Mouse (Mus musculus): Measurements from ENCODE around the gene Ubxn6. TPM values are rescaled to one million over a fixed set of nuclear protein-coding genes. Genes with fewer than 3 reads are reported as not detected.
A peak's percentile ranks its signal among the peaks of the same experiment; 100 is the strongest.

Ubxn6 gene
- total and polyA plus RNA-seq, 3 experiments, result 28.2 to 42.2 TPM; not detected in 1

- no peak for TF ChIP-seq E2F4 (IDR thresholded peaks at IDR 0.05; ENCODE audit: borderline replicate concordance, low read depth, low read length)
- TF ChIP-seq MAX (IDR thresholded peaks at IDR 0.05; ENCODE audit: low read length), result no peak
These were observed 43.9 kb downstream of the Ubxn6 start (continued) for GRCm38 (mm10) chr17:56030919-56031318.

- Histone ChIP-seq H3K27ac (ENCODE audit: control insufficient read depth, low read depth, low read length) (peak overlapping the region; percentile 73), H3K79me2 (ENCODE audit: control insufficient read depth, insufficient read depth, low read length, poor library complexity) (peaks cover 79% of the 10 kb centered on the region), H3K36me3 (ENCODE audit: control insufficient read depth in 1 of 2, insufficient read depth in 2 of 2, low read length in 2 of 2) (peaks cover 15 to 33% of the 10 kb centered on the region in 2 experiments), H3K4me1 (ENCODE audit: control insufficient read depth in 1 of 2, insufficient read depth in 2 of 2, low read length in 2 of 2) (peaks cover 18 to 32% of the 10 kb centered on the region in 2 experiments), H3K9me3 (replicated peaks; ENCODE audit: insufficient read depth, low read length) (no peaks in the 10 kb centered on the region), H3K9ac (ENCODE audit: control insufficient read depth, low read depth, low read length, poor library complexity, severe bottlenecking) (peak overlapping the region; percentile 41; the same call in 1 of the 2 replicates), H3K4me3 (ENCODE audit: control insufficient read depth in 1 of 2, insufficient read depth in 1 of 2, low read depth in 2 of 2, low read length in 2 of 2) (no peak overlapping the region), H3K27me3 (ENCODE audit: control insufficient read depth in 1 of 2, insufficient read depth in 2 of 2, low read length in 2 of 2) (no peaks in the 10 kb centered on the region)
- TF ChIP-seq MYC (IDR thresholded peaks at IDR 0.05; ENCODE audit: low read depth, low read length), result no peak
- DNase-seq (ENCODE audit: low read depth, low spot score), result no peak
These were observed 44.5 kb downstream of the Ubxn6 start for GRCm38 (mm10) chr17:56030238-56030870.

- Histone ChIP-seq H3K4me3 (ENCODE audit: control insufficient read depth in 1 of 2, insufficient read depth in 1 of 2, low read depth in 2 of 2, low read length in 2 of 2) (no peak overlapping the region), H3K79me2 (ENCODE audit: control insufficient read depth, insufficient read depth, low read length, poor library complexity) (peaks cover 60% of the 10 kb centered on the region), H3K27me3 (ENCODE audit: control insufficient read depth in 1 of 2, insufficient read depth in 2 of 2, low read length in 2 of 2) (no peaks in the 10 kb centered on the region), H3K27ac (ENCODE audit: control insufficient read depth, low read depth, low read length) (no peak overlapping the region), H3K9me3 (replicated peaks; ENCODE audit: insufficient read depth, low read length) (no peaks in the 10 kb centered on the region), H3K4me1 (ENCODE audit: control insufficient read depth in 1 of 2, insufficient read depth in 2 of 2, low read length in 2 of 2) (peaks cover 18 to 21% of the 10 kb centered on the region in 2 experiments), H3K9ac (ENCODE audit: control insufficient read depth, low read depth, low read length, poor library complexity, severe bottlenecking) (no peak overlapping the region), H3K36me3 (ENCODE audit: control insufficient read depth in 1 of 2, insufficient read depth in 2 of 2, low read length in 2 of 2) (peaks cover 15 to 21% of the 10 kb centered on the region in 2 experiments)
- TF ChIP-seq E2F4 (IDR thresholded peaks at IDR 0.05; ENCODE audit: borderline replicate concordance, low read depth, low read length) (no peak), ELF1 (IDR thresholded peaks at IDR 0.05; ENCODE audit: low read depth, low read length) (no peak), CHD1 (IDR thresholded peaks at IDR 0.05; ENCODE audit: low read depth, low read length) (no peak), MYC (IDR thresholded peaks at IDR 0.05; ENCODE audit: low read depth, low read length) (no peak)
- DNase-seq (ENCODE audit: low read depth, low spot score), result no peak
These were observed 46.9 kb downstream of the Ubxn6 start for GRCm38 (mm10) chr17:56027801-56028441.

GRCm38 (mm10) chr17:56026881-56027280 is 47.9 kb downstream of the Ubxn6 start:
- Histone ChIP-seq H3K4me3 (ENCODE audit: control insufficient read depth in 1 of 2, insufficient read depth in 1 of 2, low read depth in 2 of 2, low read length in 2 of 2) (no peak overlapping the region), H3K9me3 (replicated peaks; ENCODE audit: insufficient read depth, low read length) (no peaks in the 10 kb centered on the region), H3K36me3 (ENCODE audit: control insufficient read depth in 1 of 2, insufficient read depth in 2 of 2, low read length in 2 of 2) (peaks cover 13 to 15% of the 10 kb centered on the region in 2 experiments), H3K9ac (ENCODE audit: control insufficient read depth, low read depth, low read length, poor library complexity, severe bottlenecking) (no peak overlapping the region), H3K79me2 (ENCODE audit: control insufficient read depth, insufficient read depth, low read length, poor library complexity) (peaks cover 51% of the 10 kb centered on the region), H3K27me3 (ENCODE audit: control insufficient read depth in 1 of 2, insufficient read depth in 2 of 2, low read length in 2 of 2) (no peaks in the 10 kb centered on the region), H3K4me1 (ENCODE audit: control insufficient read depth in 1 of 2, insufficient read depth in 2 of 2, low read length in 2 of 2) (peaks cover 13 to 14% of the 10 kb centered on the region in 2 experiments), H3K27ac (ENCODE audit: control insufficient read depth, low read depth, low read length) (no peak overlapping the region)
- TF ChIP-seq TBP (IDR thresholded peaks at IDR 0.05; ENCODE audit: low read depth, low read length) (no peak), KAT2A (conservative IDR thresholded peaks at IDR 0.05; ENCODE audit: low read depth, low read length) (no peak), USF2 (IDR thresholded peaks at IDR 0.05; ENCODE audit: borderline replicate concordance in 1 of 2, insufficient read depth in 1 of 2, low read depth in 1 of 2, low read length in 2 of 2) (no peak), JUND (IDR thresholded peaks at IDR 0.05; ENCODE audit: low read depth, low read length) (no peak), POLR2AphosphoS2 (IDR thresholded peaks at IDR 0.05; ENCODE audit: low read length) (no peak), NRF1 (IDR thresholded peaks at IDR 0.05; ENCODE audit: insufficient read depth, low read depth, low read length, poor library complexity, severe bottlenecking) (no peak), MXI1 (IDR thresholded peaks at IDR 0.05; ENCODE audit: low read depth, low read length) (no peak), CHD1 (IDR thresholded peaks at IDR 0.05; ENCODE audit: low read depth, low read length) (no peak), E2F4 (IDR thresholded peaks at IDR 0.05; ENCODE audit: borderline replicate concordance, low read depth, low read length) (no peak), TAL1 (IDR thresholded peaks at IDR 0.05; ENCODE audit: low read length) (no peak), SIN3A (IDR thresholded peaks at IDR 0.05; ENCODE audit: low read length) (no peak), NELFE (IDR thresholded peaks at IDR 0.05; ENCODE audit: low read depth, low read length) (no peak)
- DNase-seq (ENCODE audit: low read depth, low spot score), result no peak

Data from MEL (cell line).